Mouse (Mus musculus): ENCODE data around the gene Ano6.

- TF ChIP-seq CTCF (IDR thresholded peaks at IDR 0.05) = no peak
- TF ChIP-seq POLR2A (IDR thresholded peaks at IDR 0.05; ENCODE audit: insufficient read depth, low read depth, low read length) = no peak
Observed at GRCm38 (mm10) chr15:95989496-95990124, 199.0 kb downstream of the Ano6 start.
